In the genomic region with DNA sequence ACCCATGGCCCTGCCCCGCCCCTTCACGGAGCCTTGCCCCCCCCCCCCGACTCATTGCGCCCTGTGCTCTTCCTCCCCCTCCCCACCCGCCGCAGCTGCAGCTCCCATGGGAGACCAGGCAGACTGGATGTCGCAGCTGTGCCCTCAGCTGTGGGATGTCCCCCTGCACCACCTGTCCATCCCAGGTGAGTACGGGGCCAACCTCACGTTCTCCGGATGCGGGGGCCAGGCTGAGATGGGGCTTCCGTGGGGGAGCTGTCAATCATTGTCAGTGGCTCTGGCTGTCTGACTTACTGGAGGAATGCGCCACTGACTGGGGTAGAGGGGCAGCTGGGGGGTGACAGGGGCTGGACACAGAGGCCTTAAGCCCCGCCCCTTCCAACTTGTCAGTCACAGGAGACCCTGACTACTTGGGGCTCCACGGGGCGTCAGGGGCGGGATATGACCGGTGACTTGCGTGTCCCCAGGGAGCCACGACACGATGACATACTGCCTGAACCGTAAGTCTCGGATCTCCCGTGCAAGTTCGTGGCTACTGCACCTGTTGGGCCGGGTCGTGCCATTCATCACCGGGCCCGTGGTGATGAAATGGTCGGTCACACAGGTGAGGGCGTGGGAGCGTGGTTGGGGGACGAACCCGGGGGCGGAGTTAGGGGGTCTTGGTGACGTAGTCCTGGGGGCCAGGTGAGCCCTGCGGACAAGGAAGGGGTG, we compare ENCODE assay signal across 8 mouse cellular contexts. TPM values are rescaled to one million over a fixed set of nuclear protein-coding genes. Genes with fewer than 3 reads are reported as not detected.
A peak's percentile ranks its signal among the peaks of the same experiment; 100 is the strongest.
DNase-seq lines count a peak whose midpoint lies in the region; ATAC-seq lines count a peak whose summit lies in the region.

No protein-coding gene starts in this region.

- under 1% methylated on average over 37 of the region's 37 CpGs for WGBS in hindbrain, embryonic 10.5 days
- whole genome bisulfite sequencing in midbrain, embryonic 11.5 days: 1% methylated on average over 34 of the region's 37 CpGs
- 1% methylated on average over 33 of the region's 37 CpGs for WGBS in stomach, embryonic 15.5 days

- peaks cover 20% of the 10 kb centered on the region for H3K27me3 ChIP-seq in hindbrain, embryonic 10.5 days (ENCODE audit: insufficient read depth, poor library complexity, severe bottlenecking)
- peaks cover 5% of the 10 kb centered on the region; the same call in 1 of the 2 replicates for H3K27me3 ChIP-seq in midbrain, embryonic 11.5 days (ENCODE audit: control insufficient read depth, insufficient read depth, low read length)
- no peaks in the 10 kb centered on the region for H3K27me3 ChIP-seq in stomach, embryonic 15.5 days (replicated peaks)

- peak; percentile 25 for DNase-seq in urinary bladder, adult 2 months (ENCODE audit: low spot score)
- DNase-seq in urinary bladder, postnatal 10 days (ENCODE audit: low spot score): no peak
- peak; percentile 15 to 19 for DNase-seq in cerebellum, postnatal 36 days
- DNase-seq in hindbrain, embryonic 10.5 days (ENCODE audit: low spot score): peak; percentile 42
- DNase-seq in left cerebral cortex, adult 18-20 months (ENCODE audit: low spot score in 2 of 2): peak; percentile 32 to 36
- DNase-seq in midbrain, embryonic 11.5 days (ENCODE audit: low spot score, missing footprints): no peak
- DNase-seq in urinary bladder, postnatal 25 days (ENCODE audit: low spot score): no peak

- H3K9ac ChIP-seq in midbrain, embryonic 11.5 days (ENCODE audit: low read length): no peak overlapping the region
- 0 out of 2 replicates have a peak overlapping the region, but pooled peaks have one; percentile 12 for H3K9ac ChIP-seq in stomach, embryonic 15.5 days

- H3K36me3 ChIP-seq in hindbrain, embryonic 10.5 days: peaks cover 40% of the 10 kb centered on the region
- peaks cover 26% of the 10 kb centered on the region; the same call in 1 of the 2 replicates for H3K36me3 ChIP-seq in midbrain, embryonic 11.5 days (ENCODE audit: control insufficient read depth, insufficient read depth, low read length)
- H3K36me3 ChIP-seq in stomach, embryonic 15.5 days: peaks cover 31% of the 10 kb centered on the region

- peak; percentile 34 for ATAC-seq in midbrain, embryonic 11.5 days (ENCODE audit: low FRiP score)
- ATAC-seq in stomach, embryonic 15.5 days (ENCODE audit: insufficient read depth, low FRiP score, low read depth): peak; percentile 9; the same call in 1 of the 2 replicates

- peak overlapping the region; percentile 53 for H3K27ac ChIP-seq in hindbrain, embryonic 10.5 days
- H3K27ac ChIP-seq in midbrain, embryonic 11.5 days (ENCODE audit: low read depth, low read length): no peak overlapping the region
- H3K27ac ChIP-seq in stomach, embryonic 15.5 days: no peak overlapping the region

- H3K4me3 ChIP-seq in hindbrain, embryonic 10.5 days: peak overlapping the region; percentile 47
- peak overlapping the region; percentile 23 for H3K4me3 ChIP-seq in midbrain, embryonic 11.5 days (ENCODE audit: low read depth, low read length)
- peak overlapping the region; percentile 37 for H3K4me3 ChIP-seq in stomach, embryonic 15.5 days (replicated peaks)

- H3K4me2 ChIP-seq in midbrain, embryonic 11.5 days: peak overlapping the region; percentile 49
- peak overlapping the region; percentile 83 for H3K4me2 ChIP-seq in stomach, embryonic 15.5 days

- H3K4me1 ChIP-seq in hindbrain, embryonic 10.5 days (replicated peaks): peaks cover 36% of the 10 kb centered on the region
- H3K4me1 ChIP-seq in midbrain, embryonic 11.5 days (ENCODE audit: control insufficient read depth, insufficient read depth, low read length): peaks cover 15% of the 10 kb centered on the region
- H3K4me1 ChIP-seq in stomach, embryonic 15.5 days: peaks cover 17% of the 10 kb centered on the region

- H3K9me3 ChIP-seq in hindbrain, embryonic 10.5 days: peaks cover 2% of the 10 kb centered on the region; the same call in 1 of the 2 replicates
- H3K9me3 ChIP-seq in midbrain, embryonic 11.5 days (ENCODE audit: control insufficient read depth, low read length): no peaks in the 10 kb centered on the region
- H3K9me3 ChIP-seq in stomach, embryonic 15.5 days: no peaks in the 10 kb centered on the region

RNA-seq across cellular contexts. Expression of a gene that starts 1.3 kb away (rescaled TPM):
- 0.09 and 0.10 TPM in 2 replicates for polyA plus RNA-seq in urinary bladder, adult 2 months (2012; rRNA removed)
- polyA plus RNA-seq in hindbrain, embryonic 10.5 days (2016; fragmentation: Nextera tagmentation; extraction: Ambion mirVana): 1.3 and 1.6 TPM in 2 replicates
- total RNA-seq in left cerebral cortex, adult 18-20 months (2021): 10 to 100 TPM; 10.4 to 10.9 TPM
- 0.28 and 0.41 TPM in 2 replicates for polyA plus RNA-seq in midbrain, embryonic 11.5 days (2014; fragmentation: Nextera tagmentation; extraction: Ambion mirVana)
- polyA plus RNA-seq in stomach, embryonic 15.5 days (2015; fragmentation: Nextera tagmentation; extraction: Ambion mirVana): 1.1 TPM in 2 replicates

RNA-seq across cellular contexts. Expression of a gene that starts 6.9 kb away (rescaled TPM):
- 1.0 and 1.4 TPM in 2 replicates for polyA plus RNA-seq in urinary bladder, adult 2 months (2012; rRNA removed)
- 1.2 and 1.4 TPM in 2 replicates for polyA plus RNA-seq in hindbrain, embryonic 10.5 days (2016; fragmentation: Nextera tagmentation; extraction: Ambion mirVana)
- under 1 TPM; 0.40 to 0.53 TPM for total RNA-seq in left cerebral cortex, adult 18-20 months (2021)
- 0.46 and 0.74 TPM in 2 replicates for polyA plus RNA-seq in midbrain, embryonic 11.5 days (2014; fragmentation: Nextera tagmentation; extraction: Ambion mirVana)
- polyA plus RNA-seq in stomach, embryonic 15.5 days (2015; fragmentation: Nextera tagmentation; extraction: Ambion mirVana): 1.6 and 1.8 TPM in 2 replicates

RNA-seq across cellular contexts. Expression of a gene that starts 6.9 kb away (rescaled TPM):
- polyA plus RNA-seq in urinary bladder, adult 2 months (2012; rRNA removed): 56.4 and 77.5 TPM in 2 replicates
- polyA plus RNA-seq in hindbrain, embryonic 10.5 days (2016; fragmentation: Nextera tagmentation; extraction: Ambion mirVana): 37.3 and 37.7 TPM in 2 replicates
- total RNA-seq in left cerebral cortex, adult 18-20 months (2021): 10 to 100 TPM; 81.8 to 96.5 TPM
- polyA plus RNA-seq in midbrain, embryonic 11.5 days (2014; fragmentation: Nextera tagmentation; extraction: Ambion mirVana): 23.9 and 24.7 TPM in 2 replicates
- 28.7 and 32.3 TPM in 2 replicates for polyA plus RNA-seq in stomach, embryonic 15.5 days (2015; fragmentation: Nextera tagmentation; extraction: Ambion mirVana)

RNA-seq across cellular contexts. Expression of a gene that starts 8.8 kb away (rescaled TPM):
- 2.7 and 3.7 TPM in 2 replicates for polyA plus RNA-seq in urinary bladder, adult 2 months (2012; rRNA removed)
- polyA plus RNA-seq in hindbrain, embryonic 10.5 days (2016; fragmentation: Nextera tagmentation; extraction: Ambion mirVana): 5.8 and 6.1 TPM in 2 replicates
- total RNA-seq in left cerebral cortex, adult 18-20 months (2021): 10 to 100 TPM; 15.5 to 15.7 TPM
- 5.8 and 6.4 TPM in 2 replicates for polyA plus RNA-seq in midbrain, embryonic 11.5 days (2014; fragmentation: Nextera tagmentation; extraction: Ambion mirVana)
- polyA plus RNA-seq in stomach, embryonic 15.5 days (2015; fragmentation: Nextera tagmentation; extraction: Ambion mirVana): 5.4 TPM in 2 replicates

RNA-seq across cellular contexts. Expression of a gene that starts 28.8 kb away (rescaled TPM):
- 4.2 and 4.4 TPM in 2 replicates for polyA plus RNA-seq in urinary bladder, adult 2 months (2012; rRNA removed)
- 4.2 and 5.9 TPM in 2 replicates for polyA plus RNA-seq in hindbrain, embryonic 10.5 days (2016; fragmentation: Nextera tagmentation; extraction: Ambion mirVana)
- total RNA-seq in left cerebral cortex, adult 18-20 months (2021): 1 to 10 TPM; 4.0 to 6.4 TPM
- polyA plus RNA-seq in midbrain, embryonic 11.5 days (2014; fragmentation: Nextera tagmentation; extraction: Ambion mirVana): 5.2 and 8.2 TPM in 2 replicates
- 2.8 and 4.6 TPM in 2 replicates for polyA plus RNA-seq in stomach, embryonic 15.5 days (2015; fragmentation: Nextera tagmentation; extraction: Ambion mirVana)

Comparison
In these comparisons a context has a peak if more than half of its experiments do, and no peak if none do; other contexts are left out.
1. DNase-seq: peak in urinary bladder, adult 2 months (single experiment), cerebellum, postnatal 36 days (2 of 2), hindbrain, embryonic 10.5 days (single experiment) and left cerebral cortex, adult 18-20 months (2 of 2); none in urinary bladder, postnatal 10 days (single experiment), midbrain, embryonic 11.5 days (single experiment) and urinary bladder, postnatal 25 days (single experiment).
2. Peak in every context shown above with its lines, with median percentiles within 50 percentile points of each other: H3K4me3 ChIP-seq.